Mouse (Mus musculus) hindbrain, embryonic 14.5 days (tissue): ENCODE measurements at regions not wholly inside any gene's neighbourhood (a gene's known extent, or its start where the extent isn't known, plus 50 kb on each side); places are given as distances from the start of the nearest gene placed in this dataset.

ENCODE experiments used
- ATAC-seq: fragments of 200-750 bp; cut with Nextera tagmentation; 2 replicates; pipeline ENCODE4 v1.8.0; 2017; ENCODE audit warnings: moderate number of reproducible peaks, mild to moderate bottlenecking, moderate TSS enrichment, moderate library complexity; ENCODE audit not compliant: low FRiP score
- DNase-seq: peaks from one replicate; pipeline ENCODE4 v3.0.0-alpha.2; 2015; ENCODE audit warnings: low spot score
- H3K27ac ChIP-seq: fragments of 300-500 bp; sonication (generic); 2 replicates; pipeline ENCODE4 v1.5.1; 2014; ENCODE audit warnings: mild to moderate bottlenecking, moderate library complexity
- H3K27me3 ChIP-seq: fragments of 300-500 bp; sonication (generic); 2 replicates; pipeline ENCODE4 v1.6.1; 2014; ENCODE audit warnings: mild to moderate bottlenecking, low read length, mixed read lengths; ENCODE audit not compliant: control insufficient read depth, insufficient read depth
- H3K36me3 ChIP-seq: fragments of 300-500 bp; sonication (generic); replicated peaks from 2 replicates; pipeline ENCODE4 v1.6.1; 2014; ENCODE audit not compliant: control insufficient read depth, insufficient read depth
- H3K4me1 ChIP-seq: fragments of 300-500 bp; sonication (generic); replicated peaks from 2 replicates; pipeline ENCODE4 v1.6.1; 2014; ENCODE audit warnings: antibody characterized with exemption, low read length, mixed read lengths; ENCODE audit not compliant: control insufficient read depth, insufficient read depth
- H3K4me2 ChIP-seq: fragments of 300-500 bp; sonication (generic); replicated peaks from 2 replicates; pipeline ENCODE4 v1.6.1; 2014; ENCODE audit warnings: mild to moderate bottlenecking, moderate library complexity
- H3K4me3 ChIP-seq: fragments of 300-500 bp; sonication (generic); replicated peaks from 2 replicates; pipeline ENCODE4 v1.5.1; 2014; ENCODE audit warnings: mild to moderate bottlenecking, low read length
- H3K9ac ChIP-seq: fragments of 300-500 bp; sonication (generic); 2 replicates; pipeline ENCODE4 v1.6.1; 2014
- H3K9me3 ChIP-seq: fragments of 300-500 bp; sonication (generic); 2 replicates; pipeline ENCODE4 v1.6.1; 2016; ENCODE audit warnings: low read length; ENCODE audit not compliant: control insufficient read depth
- WGBS: fragments of 180-500 bp; shearing (Covaris S2); extraction: QIAGEN DNeasy Blood & Tissue Kit; methylation state at CpG from one replicate; pipeline ENCODE4 v1.1.7; 2014; 5-methylcytosine and 5-hydroxymethylcytosine counted together

DNA sequence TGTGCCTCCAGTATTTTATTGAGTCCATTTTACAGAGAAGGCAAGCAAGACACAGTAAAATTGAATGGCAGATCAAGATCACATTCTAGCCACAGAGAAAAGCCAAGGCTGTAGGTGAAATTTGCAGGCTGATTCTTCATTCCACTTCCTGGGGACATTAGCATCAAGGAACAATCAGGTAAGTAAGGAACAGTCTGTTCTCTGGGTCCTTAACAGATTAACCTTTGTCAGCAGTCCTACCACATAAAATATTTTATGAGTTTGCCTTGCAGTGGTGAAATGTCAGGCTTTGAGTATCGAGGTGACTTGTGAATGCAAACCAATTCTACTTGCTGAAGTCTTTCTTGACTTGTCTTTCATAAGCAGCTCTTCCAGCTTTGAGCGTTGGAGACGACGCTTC lies 50.2 kb upstream of the Atp1a1 start:
- ATAC-seq (no peak), DNase-seq (no peak)
- H3K9me3 ChIP-seq, result no peaks in the 10 kb centered on the region
- H3K27ac ChIP-seq, result no peak overlapping the region
- no peaks in the 10 kb centered on the region for H3K27me3 ChIP-seq
- no peak overlapping the region for H3K4me3 ChIP-seq
- H3K9ac ChIP-seq, result no peak overlapping the region
- 86% methylated on average over 4 of the region's 4 CpGs for WGBS
- H3K4me2 ChIP-seq, result no peak overlapping the region
- no peaks in the 10 kb centered on the region for H3K36me3 ChIP-seq
- H3K4me1 ChIP-seq, result peaks cover 1% of the 10 kb centered on the region; the same call in 1 of the 2 replicates
